Mouse (Mus musculus) testis, adult 2 months (tissue): ENCODE measurements around the gene Gm5565. TPM values are rescaled to one million over a fixed set of nuclear protein-coding genes. Genes with fewer than 3 reads are reported as not detected.

ENCODE experiments used
- H3K27ac ChIP-seq: fragments of 200-500 bp; 2 replicates; pipeline ENCODE4 v1.5.1; 2012; ENCODE audit warnings: low read depth, low read length; ENCODE audit not compliant: control insufficient read depth, insufficient read depth
- H3K27me3 ChIP-seq: fragments of 200-500 bp; 2 replicates; pipeline ENCODE4 v1.6.1; 2012; ENCODE audit warnings: mild to moderate bottlenecking, low read length, moderate library complexity; ENCODE audit not compliant: control insufficient read depth, insufficient read depth
- H3K36me3 ChIP-seq: fragments of 200-500 bp; 2 replicates; pipeline ENCODE4 v1.6.1; 2012; ENCODE audit warnings: mild to moderate bottlenecking, low read length; ENCODE audit not compliant: control insufficient read depth, insufficient read depth
- H3K4me1 ChIP-seq: fragments of 200-500 bp; 2 replicates; pipeline ENCODE4 v1.6.1; 2012; ENCODE audit warnings: low read length; ENCODE audit not compliant: control insufficient read depth, insufficient read depth
- H3K4me3 ChIP-seq: fragments of 200-500 bp; 2 replicates; pipeline ENCODE4 v1.5.1; 2012; ENCODE audit warnings: low read depth, mild to moderate bottlenecking, low read length, moderate library complexity, mixed read lengths; ENCODE audit not compliant: control insufficient read depth
- CTCF ChIP-seq: fragments of 200-500 bp; IDR thresholded peaks from 2 replicates; pipeline ENCODE4 v1.5.1; 2012; ENCODE audit warnings: low read depth, mild to moderate bottlenecking, inconsistent platforms, low read length, moderate library complexity; ENCODE audit not compliant: control insufficient read depth, insufficient read depth, insufficient replicate concordance
- POLR2A ChIP-seq: fragments of 200-500 bp; IDR thresholded peaks from 2 replicates; pipeline ENCODE4 v1.6.1; 2012; ENCODE audit warnings: low read depth, mild to moderate bottlenecking, inconsistent platforms, low read length, moderate library complexity; ENCODE audit not compliant: control insufficient read depth
- polyA plus RNA-seq: library from polyadenylated mRNA; depleted of rRNA; stranded (reverse); fragments of >200 nt; gene quantifications from 2 replicates; pipeline ENCODE4 v1.2.3, GENCODE M21; 2012; rRNA removed

The Gm5565 gene
- polyA plus RNA-seq, 1 experiment = 9.2 TPM

- H3K4me3 ChIP-seq = no peak overlapping the region
- no peaks in the 10 kb centered on the region for H3K27me3 ChIP-seq
- H3K36me3 ChIP-seq = no peaks in the 10 kb centered on the region
- no peak overlapping the region for H3K27ac ChIP-seq
- TF ChIP-seq CTCF (no peak), POLR2A (no peak)
- H3K4me1 ChIP-seq = no peaks in the 10 kb centered on the region
Observed at GRCm38 (mm10) chr5:146150454-146150853, 9.9 kb downstream of the Gm5565 start.

GRCm38 (mm10) chr5:146147903-146148302 lies 12.4 kb downstream of the Gm5565 start:
- TF ChIP-seq POLR2A (no peak), CTCF (no peak)
- H3K4me1 ChIP-seq = no peaks in the 10 kb centered on the region
- no peak overlapping the region for H3K4me3 ChIP-seq
- no peak overlapping the region for H3K27ac ChIP-seq
- no peaks in the 10 kb centered on the region for H3K36me3 ChIP-seq
- H3K27me3 ChIP-seq = no peaks in the 10 kb centered on the region

Other genes starting within 250 kb of the Gm5565 start
- gene Cyp3a25, start 150.9 kb downstream of the Gm5565 start, polyA plus RNA-seq = not detected in 2 replicates
- gene Cyp3a59, start 81.3 kb downstream of the Gm5565 start, polyA plus RNA-seq = not detected in 2 replicates
- 36.0 and 46.9 TPM in 2 replicates for gene Gm6309, start 10.2 kb upstream of the Gm5565 start, polyA plus RNA-seq
- gene 1700001J03Rik, start 24.8 kb upstream of the Gm5565 start, polyA plus RNA-seq = 471 and 495 TPM in 2 replicates
- 26.3 and 27.6 TPM in 2 replicates for gene Rnf6, start 61.0 kb upstream of the Gm5565 start, polyA plus RNA-seq
- gene Cdk8, start 70.7 kb upstream of the Gm5565 start, polyA plus RNA-seq = 18.7 and 19.1 TPM in 2 replicates
- gene Wasf3, start 224.4 kb upstream of the Gm5565 start, polyA plus RNA-seq = 5.0 and 5.3 TPM in 2 replicates